Mouse (Mus musculus) ES-E14 (cell line): ENCODE measurements around the gene Lpin2. TPM values are rescaled to one million over a fixed set of nuclear protein-coding genes. Genes with fewer than 3 reads are reported as not detected.

ENCODE experiments used
- DNase-seq: peaks from one replicate; pipeline ENCODE4 v3.0.0-alpha.2; 2013; ENCODE audit warnings: low read depth, low spot score
- H3K27ac ChIP-seq: 2 replicates; pipeline ENCODE4 v1.5.1; 2012; ENCODE audit warnings: low read depth, mild to moderate bottlenecking, low read length, moderate library complexity, mixed read lengths; ENCODE audit not compliant: poor library complexity, insufficient read depth, severe bottlenecking
- H3K36me3 ChIP-seq: 2 replicates; pipeline ENCODE4 v1.6.1; 2012; ENCODE audit warnings: mild to moderate bottlenecking, low read length, moderate library complexity, mixed read lengths; ENCODE audit not compliant: control insufficient read depth, poor library complexity, insufficient read depth, severe bottlenecking
- H3K4me1 ChIP-seq, 2 experiments: fragments of 150-350 bp in 1 of 2; sonication (generic) in 1 of 2; 2 replicates each; pipeline ENCODE4 v1.6.1; 2012; ENCODE audit warnings: low read length in 2 of 2, mild to moderate bottlenecking in 1 of 2, mixed read lengths in 1 of 2; ENCODE audit not compliant: control insufficient read depth in 2 of 2, insufficient read depth in 2 of 2, poor library complexity in 1 of 2
- H3K4me3 ChIP-seq, 2 experiments: fragments of 150-350 bp in 1 of 2; sonication (generic) in 1 of 2; 2 replicates each; pipeline ENCODE4 v1.5.1; 2012; ENCODE audit warnings: low read length in 2 of 2, low read depth in 1 of 2, mild to moderate bottlenecking in 1 of 2, mixed read lengths in 1 of 2; ENCODE audit not compliant: insufficient read depth in 1 of 2, poor library complexity in 1 of 2, severe bottlenecking in 1 of 2
- H3K9ac ChIP-seq: 2 replicates; pipeline ENCODE4 v1.6.1; 2012; ENCODE audit warnings: low read depth, mild to moderate bottlenecking, low read length, mixed read lengths; ENCODE audit not compliant: poor library complexity, insufficient read depth, severe bottlenecking
- H3K9me3 ChIP-seq: fragments of 150-350 bp; sonication (generic); 2 replicates; pipeline ENCODE4 v1.6.1; 2012; ENCODE audit warnings: low read depth, mild to moderate bottlenecking, low read length; ENCODE audit not compliant: control insufficient read depth, insufficient read depth
- CHD2 ChIP-seq: IDR thresholded peaks from 2 replicates; pipeline ENCODE4 v1.6.1; 2014; ENCODE audit warnings: mild to moderate bottlenecking, low read depth, low read length, inconsistent platforms
- HCFC1 ChIP-seq: IDR thresholded peaks from 2 replicates; pipeline ENCODE4 v1.6.1; 2012; ENCODE audit warnings: low read length, inconsistent platforms, borderline replicate concordance; ENCODE audit not compliant: insufficient read depth
- MAFK ChIP-seq: IDR thresholded peaks from 2 replicates; pipeline ENCODE4 v1.6.1; 2014; ENCODE audit warnings: mild to moderate bottlenecking, low read depth, low read length, inconsistent platforms; ENCODE audit not compliant: insufficient read depth
- ZC3H11A ChIP-seq: IDR thresholded peaks from 2 replicates; pipeline ENCODE4 v1.6.1; 2012; ENCODE audit warnings: low read depth, mild to moderate bottlenecking, inconsistent platforms, low read length, borderline replicate concordance
- ZNF384 ChIP-seq: IDR thresholded peaks from 2 replicates; pipeline ENCODE4 v1.6.1; 2012; ENCODE audit warnings: low read depth, low read length, inconsistent platforms
- in situ Hi-C, 2 experiments: fragments of 600-800 bp; cut with MboI; formaldehyde crosslinking; loops; one replicate each; pipeline ENCODE4 v1.15.1; 2025; ENCODE audit warnings: low sequenced_read_pairs in 2 of 2, inconsistent platforms in 1 of 2; ENCODE audit not compliant: unreplicated experiment in 2 of 2
- total RNA-seq: library from RNA; depleted of rRNA; stranded (reverse); fragments of 300-350 nt; gene quantifications from 2 replicates; pipeline ENCODE4 v1.2.3, GENCODE M21; 2012

Gene Lpin2
- total RNA-seq, 1 experiment = 12.6 TPM

DNA sequence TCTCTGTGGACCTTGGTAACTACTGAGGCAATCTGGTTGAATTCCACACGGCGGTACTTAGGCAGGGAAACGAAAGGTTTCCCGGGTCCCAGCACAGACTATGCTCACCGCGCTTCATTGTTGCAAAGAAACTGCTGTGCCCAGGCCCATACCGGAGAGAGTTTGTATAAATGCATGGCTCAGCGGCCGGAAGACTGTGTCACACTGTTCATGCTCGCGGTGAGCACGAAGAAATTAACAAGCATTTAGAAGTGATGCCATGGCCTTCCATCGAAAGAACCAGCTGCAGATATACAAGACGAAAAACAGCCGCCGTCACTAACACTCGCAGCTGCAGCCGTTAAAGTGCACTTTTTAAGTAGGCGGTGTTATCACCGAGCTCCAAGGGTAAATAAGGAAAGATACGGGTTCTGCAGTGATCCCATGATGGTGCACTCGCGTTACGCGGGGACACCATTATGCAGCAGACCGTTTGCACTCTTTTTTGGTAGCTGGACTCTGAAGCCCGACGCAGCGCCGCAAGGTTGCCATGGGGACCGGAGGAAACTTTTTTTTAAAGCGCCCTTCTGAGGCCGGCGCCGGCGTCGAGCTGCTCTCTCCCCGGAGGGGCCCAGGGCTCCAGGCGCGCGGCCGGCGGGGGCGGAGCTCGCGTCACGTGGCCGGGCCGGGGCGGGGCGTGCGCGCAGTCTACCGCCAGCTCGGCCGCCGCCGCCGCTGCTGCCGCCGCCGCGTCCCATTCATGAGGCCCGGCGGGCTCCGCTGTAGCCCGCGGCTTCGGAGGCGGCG is 704 bp downstream of the Lpin2 start:
- H3K9me3 ChIP-seq = no peaks in the 10 kb centered on the region
- H3K4me1 ChIP-seq = 0 out of 4 replicates have a peak, but pooled peaks cover 0 to 4% of the 10 kb centered on the region in 2 experiments
- no peak overlapping the region for H3K27ac ChIP-seq
- peak; percentile 63 for DNase-seq
- H3K36me3 ChIP-seq = no peaks in the 10 kb centered on the region
- no peak for TF ChIP-seq ZC3H11A
- TF ChIP-seq ZNF384 = peak; percentile 94
- TF ChIP-seq CHD2 = no peak
- TF ChIP-seq MAFK = no peak
- no peak for TF ChIP-seq HCFC1
- in situ Hi-C loops = no loop called here
- H3K4me3 ChIP-seq = peak overlapping the region; percentile 80 to 91
- H3K9ac ChIP-seq = peak overlapping the region; percentile 81

GRCm38 (mm10) chr17:71183657-71184261 is 1.4 kb downstream of the Lpin2 start:
- H3K4me3 ChIP-seq = peak overlapping the region; percentile 75 to 80
- H3K4me1 ChIP-seq = 0 out of 4 replicates have a peak, but pooled peaks cover 0 to 4% of the 10 kb centered on the region in 2 experiments
- H3K9me3 ChIP-seq = no peaks in the 10 kb centered on the region
- H3K27ac ChIP-seq = no peak overlapping the region
- peak overlapping the region; percentile 81 for H3K9ac ChIP-seq
- in situ Hi-C loops = no loop called here
- TF ChIP-seq ZNF384 (no peak), HCFC1 (no peak), MAFK (no peak), ZC3H11A (no peak), CHD2 (no peak)
- DNase-seq = no peak
- no peaks in the 10 kb centered on the region for H3K36me3 ChIP-seq

GRCm38 (mm10) chr17:71184356-71185111 is 2.2 kb downstream of the Lpin2 start:
- 0 out of 4 replicates have a peak, but pooled peaks cover 0 to 4% of the 10 kb centered on the region in 2 experiments for H3K4me1 ChIP-seq
- in situ Hi-C loops = no loop called here
- H3K9me3 ChIP-seq = no peaks in the 10 kb centered on the region
- H3K27ac ChIP-seq = no peak overlapping the region
- DNase-seq = no peak
- TF ChIP-seq ZC3H11A (no peak), HCFC1 (no peak), MAFK (no peak), ZNF384 (no peak), CHD2 (no peak)
- no peaks in the 10 kb centered on the region for H3K36me3 ChIP-seq
- peak overlapping the region; percentile 22; the same call in 1 of the 2 replicates for H3K9ac ChIP-seq
- H3K4me3 ChIP-seq = peak overlapping the region; percentile 75 to 80

GRCm38 (mm10) chr17:71185368-71185767 is 3.0 kb downstream of the Lpin2 start:
- H3K9ac ChIP-seq = no peak overlapping the region
- no peak overlapping the region for H3K4me3 ChIP-seq
- no peak for TF ChIP-seq ZNF384
- TF ChIP-seq ZC3H11A = no peak
- TF ChIP-seq CHD2 = no peak
- TF ChIP-seq HCFC1 = no peak
- TF ChIP-seq MAFK = no peak
- no peaks in the 10 kb centered on the region for H3K36me3 ChIP-seq
- no peak for DNase-seq
- H3K4me1 ChIP-seq = 0 out of 4 replicates have a peak, but pooled peaks cover 0 to 4% of the 10 kb centered on the region in 2 experiments
- in situ Hi-C loops = no loop called here
- H3K27ac ChIP-seq = no peak overlapping the region
- H3K9me3 ChIP-seq = no peaks in the 10 kb centered on the region
